Mouse (Mus musculus): ENCODE measurements around the gene Sectm1b. TPM values are rescaled to one million over a fixed set of nuclear protein-coding genes. Genes with fewer than 3 reads are reported as not detected.
A peak's percentile ranks its signal among the peaks of the same experiment; 100 is the strongest.
"Not testable (repeated sequence)": the region's sequence is repeated elsewhere in the genome, so short reads cannot be mapped to it uniquely, and the experiment has no call there.

Sectm1b gene
- polyA plus RNA-seq, 1 experiment: not detected

GRCm38 (mm10) chr11:121075655-121076054 lies 12.3 kb upstream of the Sectm1b start:
- no peak for DNase-seq (ENCODE audit: extremely low spot score in 1 of 2, low spot score in 1 of 2)

- not testable (repeated sequence) for DNase-seq (ENCODE audit: extremely low spot score in 1 of 2, low spot score in 1 of 2)
Observed at GRCm38 (mm10) chr11:121069662-121070061, 6.3 kb upstream of the Sectm1b start.

- no peak for DNase-seq (ENCODE audit: extremely low spot score in 1 of 2, low spot score in 1 of 2)
Observed at GRCm38 (mm10) chr11:121067895-121068294, 4.5 kb upstream of the Sectm1b start.

GRCm38 (mm10) chr11:121064197-121064596 lies 828 bp upstream of the Sectm1b start:
- DNase-seq (ENCODE audit: extremely low spot score in 1 of 2, low spot score in 1 of 2): no peak

GRCm38 (mm10) chr11:121061615-121062014 lies 1.8 kb downstream of the Sectm1b start:
- DNase-seq (ENCODE audit: extremely low spot score in 1 of 2, low spot score in 1 of 2): peak in 1 of 2 experiments; percentile 23

GRCm38 (mm10) chr11:121060401-121061067 lies 2.8 kb downstream of the Sectm1b start:
- DNase-seq (ENCODE audit: extremely low spot score in 1 of 2, low spot score in 1 of 2): not testable (repeated sequence)

- DNase-seq (ENCODE audit: extremely low spot score in 1 of 2, low spot score in 1 of 2): no peak
Observed at GRCm38 (mm10) chr11:121059471-121059870, 3.9 kb downstream of the Sectm1b start.

- no peak for DNase-seq (ENCODE audit: extremely low spot score in 1 of 2, low spot score in 1 of 2)
Observed at GRCm38 (mm10) chr11:121058956-121059355, 4.4 kb downstream of the Sectm1b start.

GRCm38 (mm10) chr11:121058122-121058521 lies 5.2 kb downstream of the Sectm1b start:
- no peak for DNase-seq (ENCODE audit: extremely low spot score in 1 of 2, low spot score in 1 of 2)

- DNase-seq (ENCODE audit: extremely low spot score in 1 of 2, low spot score in 1 of 2): no peak
Observed at GRCm38 (mm10) chr11:121056536-121057236, 6.7 kb downstream of the Sectm1b start.

- DNase-seq (ENCODE audit: extremely low spot score in 1 of 2, low spot score in 1 of 2): peak; percentile 51 to 91
Observed at GRCm38 (mm10) chr11:121053536-121053935, 9.8 kb downstream of the Sectm1b start.

- no peak for DNase-seq (ENCODE audit: extremely low spot score in 1 of 2, low spot score in 1 of 2)
Observed at GRCm38 (mm10) chr11:121052387-121052786, 11.0 kb downstream of the Sectm1b start.

GRCm38 (mm10) chr11:121051793-121052192 lies 11.6 kb downstream of the Sectm1b start:
- no peak for DNase-seq (ENCODE audit: extremely low spot score in 1 of 2, low spot score in 1 of 2)

GRCm38 (mm10) chr11:121049840-121050239 lies 13.5 kb downstream of the Sectm1b start:
- no peak for DNase-seq (ENCODE audit: extremely low spot score in 1 of 2, low spot score in 1 of 2)

- DNase-seq (ENCODE audit: extremely low spot score in 1 of 2, low spot score in 1 of 2): peak in 1 of 2 experiments; percentile 53
Observed at GRCm38 (mm10) chr11:121047826-121048399, 15.5 kb downstream of the Sectm1b start.

- no peak for DNase-seq (ENCODE audit: extremely low spot score in 1 of 2, low spot score in 1 of 2)
Observed at GRCm38 (mm10) chr11:121045286-121045685, 18.1 kb downstream of the Sectm1b start.

- DNase-seq (ENCODE audit: extremely low spot score in 1 of 2, low spot score in 1 of 2): not testable (repeated sequence)
Observed at GRCm38 (mm10) chr11:121043025-121043424, 20.3 kb downstream of the Sectm1b start.

GRCm38 (mm10) chr11:121042480-121042879 lies 20.9 kb downstream of the Sectm1b start:
- no peak for DNase-seq (ENCODE audit: extremely low spot score in 1 of 2, low spot score in 1 of 2)

- no peak for DNase-seq (ENCODE audit: extremely low spot score in 1 of 2, low spot score in 1 of 2)
Observed at GRCm38 (mm10) chr11:121041636-121042035, 21.7 kb downstream of the Sectm1b start.

- peak; percentile 68 to 95 for DNase-seq (ENCODE audit: extremely low spot score in 1 of 2, low spot score in 1 of 2)
Observed at GRCm38 (mm10) chr11:121041212-121041611, 22.2 kb downstream of the Sectm1b start.

- DNase-seq (ENCODE audit: extremely low spot score in 1 of 2, low spot score in 1 of 2): no peak
Observed at GRCm38 (mm10) chr11:121039302-121039701, 24.1 kb downstream of the Sectm1b start, which contains the start of gene Cd7. Gene Cd7 (minus strand): TSS chr11:121039418.
